Mouse (Mus musculus) lung, postnatal 36 days (tissue): ENCODE results near the gene Fam84b.
A peak's percentile ranks its signal among the peaks of the same experiment; 100 is the strongest.

Experiments used
- DNase-seq: peaks from one replicate; pipeline ENCODE4 v3.0.0; 2022; ENCODE audit warnings: mixed read lengths

The Fam84b gene

DNA sequence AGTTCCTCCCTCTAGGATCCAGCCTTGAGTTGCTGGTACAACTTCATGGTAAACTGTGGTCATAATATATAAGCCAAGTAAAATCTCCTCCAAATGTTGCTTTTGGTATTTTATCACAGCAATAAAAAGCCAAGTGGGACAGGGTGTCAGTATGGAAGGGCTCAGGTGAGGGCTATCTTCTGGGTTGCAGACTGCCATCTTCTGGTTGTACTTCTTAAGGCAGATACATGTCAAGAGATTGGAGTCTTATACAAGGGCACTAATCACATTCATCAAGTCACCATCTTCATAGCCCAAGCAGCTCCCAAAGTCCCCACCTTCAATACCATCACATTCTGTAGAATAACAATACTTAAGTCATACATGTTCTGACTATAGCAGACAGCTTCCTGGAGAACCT lies 21.0 kb downstream of the Fam84b start:
- peak; percentile 39 for DNase-seq

DNA sequence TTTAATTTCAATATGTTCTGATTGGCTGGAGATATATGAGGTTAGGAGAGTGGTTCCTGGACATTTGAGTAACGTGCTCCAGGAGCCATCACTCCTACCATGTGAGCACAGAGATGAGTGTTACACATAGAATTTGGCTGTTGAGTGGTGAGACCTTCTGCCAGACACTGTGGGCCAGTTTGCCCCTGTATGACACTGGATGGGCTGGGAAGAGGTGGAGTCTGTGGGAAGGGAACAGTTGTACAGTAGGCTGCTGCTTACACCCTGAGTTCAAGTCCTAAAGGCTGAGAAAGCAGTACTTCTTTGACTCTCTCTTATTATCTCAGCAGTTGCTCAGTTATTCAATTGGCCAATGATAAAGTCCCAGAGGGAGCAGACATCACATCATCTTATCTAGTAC lies 27.4 kb downstream of the Fam84b start:
- no peak for DNase-seq

DNA sequence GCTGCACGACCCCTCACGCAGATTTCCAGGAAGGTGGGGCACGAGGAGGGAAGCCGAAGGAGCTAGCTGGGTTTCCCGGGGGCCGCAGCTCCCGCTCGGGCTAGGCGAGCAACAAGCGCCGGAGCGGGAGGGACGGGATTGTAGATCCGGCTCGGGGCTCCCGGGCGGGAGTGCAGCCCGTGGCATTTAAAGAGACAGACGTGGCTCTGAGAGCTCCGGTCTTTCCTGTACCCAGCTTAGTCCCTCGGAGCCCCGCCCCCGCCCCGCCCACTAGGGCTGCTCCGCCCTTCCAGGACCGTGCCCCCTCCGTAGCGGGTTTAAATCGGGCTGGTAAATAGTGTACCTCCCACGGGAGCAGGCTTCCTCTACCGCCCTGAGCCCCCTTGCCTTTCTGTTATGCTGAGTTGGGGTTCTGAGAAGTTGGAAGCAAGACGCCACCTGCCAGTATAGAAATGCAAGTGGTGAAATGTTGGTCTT lies 28.8 kb downstream of the Fam84b start:
- peak; percentile 96 for DNase-seq

DNA sequence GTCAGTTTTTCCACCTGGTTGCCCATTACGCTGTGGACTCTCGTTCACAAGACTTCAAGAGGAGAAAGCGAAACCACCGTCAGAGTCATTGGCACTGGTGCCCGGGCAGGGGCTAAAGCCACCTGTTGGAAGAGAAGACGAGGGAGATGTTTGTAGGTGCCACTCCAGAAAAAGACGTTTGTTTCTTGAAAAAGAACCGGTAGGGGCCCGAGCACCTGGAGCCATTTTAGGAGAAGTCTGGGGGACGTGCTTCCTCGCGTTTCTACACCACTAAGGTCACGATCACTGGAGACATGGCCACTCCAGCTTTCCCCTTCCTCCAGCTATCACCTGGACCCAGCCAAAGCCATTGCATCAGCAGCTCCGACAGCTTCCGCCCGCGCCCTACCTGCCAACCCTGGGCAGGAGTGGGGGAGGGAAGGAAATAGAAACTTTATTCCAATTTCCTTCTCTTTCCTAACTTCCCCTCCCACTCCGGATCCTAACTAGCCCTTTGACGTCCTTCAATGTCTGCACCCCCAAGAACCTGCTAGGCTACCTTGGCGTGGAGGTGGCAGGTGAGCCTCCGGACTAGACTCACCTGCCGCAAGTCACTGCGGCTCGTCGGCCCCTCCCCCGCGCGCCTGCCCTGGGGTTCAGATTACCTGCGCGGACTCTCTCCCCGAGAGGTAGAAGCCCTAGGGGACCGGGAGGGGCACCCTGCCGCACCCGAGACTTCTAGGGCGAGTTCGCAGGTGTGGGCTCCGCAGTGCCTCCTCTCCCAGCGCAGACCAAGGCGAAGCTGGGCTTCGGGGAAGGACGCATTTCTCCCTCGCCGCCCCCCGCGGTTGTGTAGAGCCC lies 29.5 kb downstream of the Fam84b start:
- DNase-seq: peak; percentile 81

DNA sequence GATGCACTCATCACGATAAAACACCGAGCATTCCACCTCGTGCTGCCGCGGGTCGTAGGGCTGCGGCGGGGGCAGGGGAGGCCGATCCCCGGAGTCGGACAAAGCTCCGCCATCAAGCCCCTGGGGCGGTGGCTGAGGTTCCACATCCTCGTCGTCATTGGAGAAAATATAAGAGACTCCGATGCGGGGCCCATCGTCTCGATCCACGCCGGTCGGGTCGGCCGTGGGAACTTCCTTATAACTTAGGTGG lies 30.0 kb downstream of the Fam84b start:
- DNase-seq: peak; percentile 12

DNA sequence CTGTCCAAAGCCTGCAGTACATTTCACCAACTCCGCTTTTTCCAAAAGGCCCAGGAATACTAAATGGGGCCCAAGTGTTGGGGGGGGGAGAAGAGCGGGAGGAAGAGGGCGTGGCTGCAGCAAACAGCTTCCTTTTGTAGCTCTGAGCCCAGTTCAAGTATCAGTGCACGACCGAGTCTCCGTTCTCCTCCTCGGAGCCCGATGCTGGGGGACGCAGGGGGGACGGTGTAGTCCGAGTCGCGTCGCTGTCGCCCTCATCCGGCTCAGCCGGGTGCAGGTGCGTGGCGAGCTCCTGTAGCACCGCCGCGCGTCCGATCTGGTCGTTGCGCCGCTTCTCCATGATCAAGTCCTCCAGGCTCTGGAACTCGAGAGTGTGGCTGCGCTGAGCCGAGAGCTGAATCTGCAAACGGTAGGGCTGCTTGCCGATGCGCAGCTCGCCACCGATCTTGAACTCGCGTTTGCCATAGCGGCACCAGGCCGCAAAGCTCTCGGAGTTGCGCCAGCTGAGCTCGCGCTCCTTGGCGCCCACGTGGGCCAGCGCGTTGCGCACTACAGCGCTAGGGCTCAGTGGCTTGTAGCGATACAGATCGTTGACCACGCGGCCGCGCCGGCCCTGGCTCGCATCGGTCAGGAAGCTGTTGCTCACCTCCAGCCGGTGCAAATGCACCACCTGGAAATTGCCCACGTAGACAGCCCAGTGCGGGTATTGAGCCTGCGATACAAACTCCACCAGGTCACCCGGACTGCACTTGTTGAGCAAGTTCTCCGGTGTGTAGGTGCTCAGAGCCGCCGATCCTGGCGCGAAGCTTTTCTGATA lies 30.6 kb downstream of the Fam84b start:
- peak; percentile 73 for DNase-seq

DNA sequence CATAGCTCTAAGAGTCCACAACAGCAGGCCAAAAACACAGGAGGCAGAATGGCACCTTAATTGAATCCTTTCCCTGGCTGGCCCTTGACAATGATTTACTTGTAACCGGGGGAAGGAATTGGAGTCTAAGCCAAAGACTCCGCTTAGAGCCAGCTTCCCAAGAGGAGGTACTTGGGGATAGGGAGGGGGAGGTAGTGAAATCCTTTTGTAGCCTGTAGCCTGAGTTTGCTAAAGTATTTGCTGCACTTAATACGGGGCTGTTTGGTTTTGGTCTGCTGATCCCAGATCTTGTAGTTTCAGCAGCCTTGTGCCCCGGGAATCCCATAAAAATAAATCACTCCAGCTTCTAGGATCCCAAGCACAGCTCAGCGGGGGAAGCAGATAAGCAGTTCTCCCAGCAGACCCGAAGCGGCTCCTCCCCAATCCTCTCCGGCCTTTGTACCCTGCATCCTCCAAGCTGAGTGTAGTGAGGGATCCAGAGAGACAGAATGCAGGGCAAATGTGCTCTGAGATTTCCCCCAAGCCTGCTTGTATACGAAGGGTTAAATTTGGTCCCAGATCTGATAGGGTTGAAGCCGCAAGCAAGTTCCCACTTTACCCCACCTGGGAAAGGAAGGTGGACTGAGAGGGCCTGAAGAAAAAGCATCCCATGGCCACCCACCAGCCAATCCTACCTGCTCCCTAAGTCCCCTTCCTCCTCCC lies 31.3 kb downstream of the Fam84b start:
- DNase-seq: peak; percentile 35

DNA sequence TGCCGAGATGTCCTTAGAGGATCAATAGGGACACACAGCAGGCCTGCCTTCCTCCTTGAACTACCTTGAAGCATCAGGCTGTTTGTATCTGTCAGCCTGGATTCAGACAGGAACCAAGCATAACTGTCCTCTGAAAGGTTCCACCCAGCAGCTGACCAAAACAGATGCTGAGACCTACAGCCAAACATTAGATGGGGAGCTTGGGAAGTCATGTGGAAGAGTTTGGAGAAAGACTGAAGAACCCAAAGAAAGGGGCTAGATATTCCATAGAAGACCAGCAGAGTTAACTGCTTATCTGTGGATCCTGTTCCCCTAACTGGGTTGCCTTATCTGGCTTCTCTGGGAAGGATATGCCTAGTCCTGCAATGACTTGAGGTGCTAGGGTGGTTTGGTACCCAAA lies 35.1 kb downstream of the Fam84b start:
- DNase-seq: no peak

DNA sequence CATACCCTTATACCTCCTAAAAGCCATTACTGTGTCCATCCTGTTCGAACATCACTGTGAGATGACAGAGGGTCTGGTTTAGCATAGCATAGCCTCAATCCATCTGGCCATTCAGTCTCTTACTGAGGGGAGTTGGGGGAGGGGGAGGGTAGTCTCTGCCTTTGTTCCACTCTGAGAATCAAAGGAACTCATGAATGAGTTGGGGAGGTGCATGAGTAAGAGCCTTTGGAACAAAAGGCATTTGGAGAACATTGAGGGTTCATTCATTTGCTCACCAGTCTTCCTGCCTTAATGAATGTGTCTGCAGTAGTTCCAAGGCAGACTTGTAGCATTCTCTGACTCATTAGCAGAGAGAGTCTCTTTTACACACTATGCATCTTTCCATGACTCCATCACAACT lies 37.1 kb downstream of the Fam84b start:
- no peak for DNase-seq

DNA sequence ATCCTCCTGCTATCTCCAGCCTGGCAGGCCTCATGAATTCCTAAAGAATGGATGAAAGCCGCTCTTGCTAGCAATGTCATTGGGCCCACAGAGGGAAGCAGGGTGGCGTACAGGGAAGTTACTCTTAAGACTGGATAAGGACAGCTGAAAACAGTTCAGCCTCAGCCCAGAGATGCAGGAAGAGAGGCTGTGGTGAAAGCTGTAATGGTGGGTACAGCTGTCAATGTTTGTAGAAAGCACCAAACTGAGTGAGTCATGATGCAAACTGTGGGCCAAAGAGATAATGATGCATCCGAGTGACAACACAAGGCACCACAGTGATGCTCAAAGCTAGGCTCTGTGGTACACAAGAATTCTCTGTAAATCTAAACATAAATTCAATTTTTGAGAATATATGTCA lies 39.0 kb downstream of the Fam84b start:
- DNase-seq: no peak

DNA sequence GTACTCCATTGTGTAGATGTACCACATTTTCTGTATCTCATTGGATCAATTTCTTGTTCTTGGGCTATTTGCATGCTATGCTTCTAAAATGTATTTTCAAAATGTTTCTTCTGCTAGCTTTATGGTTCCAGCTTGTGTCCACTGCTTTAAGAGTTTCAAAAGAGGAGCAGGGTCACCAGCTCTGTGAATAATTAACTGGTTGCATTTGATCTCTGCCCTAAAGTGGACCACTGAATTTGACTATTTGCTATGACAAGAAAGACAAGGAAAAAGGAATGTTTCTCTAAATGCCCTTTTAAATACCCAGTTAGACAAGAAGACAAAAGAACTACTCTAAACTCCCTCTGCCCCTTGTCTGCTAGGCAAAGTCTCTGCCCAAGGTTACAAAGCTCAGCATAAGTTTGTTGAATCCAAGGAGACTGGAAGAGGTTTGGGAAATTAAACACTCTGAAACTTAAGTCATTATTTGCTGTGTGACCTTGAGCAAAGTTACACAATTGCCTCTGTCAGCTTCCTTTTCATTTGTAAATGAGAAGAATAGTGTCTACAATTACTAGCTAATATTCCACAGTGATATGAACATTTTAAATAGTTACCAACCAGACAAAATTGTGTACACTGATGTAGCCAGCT lies 60.4 kb downstream of the Fam84b start:
- DNase-seq: peak; percentile 28

DNA sequence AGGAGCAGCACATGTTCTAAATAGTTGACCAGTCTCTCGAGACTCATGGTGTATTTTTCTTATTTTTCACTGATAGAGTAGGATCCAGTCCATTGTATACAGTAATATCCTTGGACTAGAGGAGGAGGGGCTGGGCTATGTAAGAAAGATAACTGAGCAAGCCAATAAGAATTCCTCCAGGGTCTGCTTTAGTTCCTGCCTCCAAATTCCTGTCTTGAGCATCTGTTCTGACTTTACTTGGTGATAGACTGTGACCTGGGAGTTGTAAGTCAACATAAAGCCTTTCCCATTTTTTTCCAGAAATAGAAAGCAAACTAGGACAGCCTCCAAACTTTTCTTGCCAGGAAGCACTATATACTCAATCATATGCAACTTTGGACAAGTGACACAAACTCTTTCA lies 64.5 kb downstream of the Fam84b start:
- DNase-seq: no peak

DNA sequence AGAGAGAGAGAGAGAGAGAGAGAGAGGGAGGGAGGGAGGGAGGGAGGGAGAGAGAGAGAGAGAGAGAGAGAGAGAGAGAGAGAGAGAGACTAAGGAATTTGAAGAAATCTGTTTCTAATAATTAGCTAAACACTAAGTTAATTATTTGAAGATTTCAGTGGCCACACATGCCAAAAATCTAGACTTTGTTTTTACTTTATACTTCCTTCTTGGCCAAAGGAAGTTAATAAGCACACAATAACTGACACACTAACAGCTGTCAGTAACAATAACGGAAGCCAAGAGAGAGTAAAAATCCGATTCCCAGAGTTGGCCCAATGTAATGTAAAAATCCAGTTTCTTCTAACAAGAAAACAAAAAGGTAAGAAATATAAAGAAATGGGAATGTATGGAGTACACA lies 69.8 kb downstream of the Fam84b start:
- DNase-seq: no peak

DNA sequence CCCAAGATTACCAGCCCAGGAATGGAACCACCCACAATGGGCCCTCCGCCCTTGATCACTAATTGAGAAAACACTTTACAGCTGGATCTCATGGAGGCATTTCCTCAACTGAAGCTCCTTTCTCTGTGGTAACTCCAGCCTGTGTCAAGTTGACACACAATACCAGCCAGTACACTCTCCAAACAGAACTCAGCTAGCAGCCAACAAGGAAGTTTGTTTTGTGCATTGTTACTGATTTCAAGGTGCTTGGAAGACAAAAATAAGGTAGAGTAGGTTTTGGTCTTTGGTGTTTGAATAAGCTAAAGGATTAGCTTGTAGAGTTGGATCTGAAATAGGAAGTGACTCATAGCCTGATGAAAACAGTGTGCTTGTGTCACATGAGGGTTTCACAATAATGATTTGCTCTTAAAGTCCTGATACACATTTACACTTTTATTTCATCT lies 74.0 kb downstream of the Fam84b start:
- DNase-seq: peak; percentile 68

DNA sequence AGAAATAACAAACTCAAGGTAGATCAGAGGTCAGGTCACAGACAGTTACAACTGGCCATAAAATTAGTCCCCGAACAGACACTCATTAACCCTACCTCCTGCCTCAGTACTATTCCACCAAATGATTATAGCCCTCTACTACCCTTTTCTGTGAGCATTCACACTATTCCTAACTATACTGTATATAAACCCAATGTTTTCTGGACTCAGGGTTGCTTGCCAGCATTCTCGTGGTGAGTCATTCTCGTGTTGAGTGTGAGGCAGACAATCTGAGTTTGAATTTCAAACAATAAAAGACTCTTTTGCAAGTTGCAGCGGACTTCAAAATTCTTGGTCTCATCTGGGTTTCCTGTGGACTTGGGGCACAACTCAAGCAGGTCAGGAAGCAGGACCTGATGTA lies 74.5 kb downstream of the Fam84b start:
- no peak for DNase-seq
